11 mouse cellular contexts compared by ENCODE assay signal in genomic region chr4:12775524-12776216, GRCm38 (mm10).
DNase-seq lines count a peak whose midpoint lies in the region; ATAC-seq and TF ChIP-seq lines count a peak whose summit lies in the region.
"Had no signal": no experiment of that assay in that cellular context is flagged by ENCODE, and none has a peak within 500 bp of the region (broad histone marks: within the 10 kb centered on the region; RNA-seq: fewer than 3 reads in every experiment).

No protein-coding gene starts in this region.

- H3K9me3 ChIP-seq in forebrain, embryonic 13.5 days (replicated peaks), result no peaks in the 10 kb centered on the region
- H3K9me3 ChIP-seq in forebrain, embryonic 11.5 days (ENCODE audit: control insufficient read depth, low read length), result no peaks in the 10 kb centered on the region
- H3K9me3 ChIP-seq in limb, embryonic 14.5 days (ENCODE audit: control insufficient read depth, low read length), result no peaks in the 10 kb centered on the region

- no peak overlapping the region for H3K9ac ChIP-seq in forebrain, embryonic 13.5 days
- H3K9ac ChIP-seq in forebrain, embryonic 11.5 days (ENCODE audit: low read length), result no peak overlapping the region
- no peak overlapping the region for H3K9ac ChIP-seq in limb, embryonic 14.5 days (ENCODE audit: low read depth, low read length, severe bottlenecking)

- DNase-seq in forebrain, embryonic 11.5 days (ENCODE audit: low spot score), result no peak
- DNase-seq in ovary, postnatal 14 days (ENCODE audit: low spot score), result peak; percentile 6
- DNase-seq in ovary, postnatal 36 days (ENCODE audit: low spot score), result no peak
- DNase-seq in limb, embryonic 14.5 days (ENCODE audit: low spot score), result peak; percentile 77
- no peak for DNase-seq in urinary bladder, postnatal 10 days (ENCODE audit: low spot score)
- DNase-seq in heart, postnatal 4 days, result no peak
- DNase-seq in layer of hippocampus, adult 9-11 months, result no peak
- DNase-seq: cerebellum, adult 11-12 months; kidney, adult 18-20 months; thymus, postnatal 4 days had no signal

- H3K4me2 ChIP-seq in forebrain, embryonic 13.5 days, result no peak overlapping the region
- no peak overlapping the region for H3K4me2 ChIP-seq in forebrain, embryonic 11.5 days (ENCODE audit: low read depth, low read length, severe bottlenecking)
- H3K4me2 ChIP-seq in limb, embryonic 14.5 days (replicated peaks; ENCODE audit: low read depth, low read length, severe bottlenecking), result no peak overlapping the region

- 66% methylated on average over 3 of the region's 3 CpGs for WGBS in forebrain, embryonic 13.5 days
- WGBS in forebrain, embryonic 11.5 days, result 72% methylated on average over 3 of the region's 3 CpGs
- 28% methylated on average over 3 of the region's 3 CpGs for WGBS in limb, embryonic 14.5 days

- TF ChIP-seq POLR2A in limb, embryonic 14.5 days (IDR thresholded peaks at IDR 0.05; ENCODE audit: borderline replicate concordance, extremely low read depth, insufficient read depth, insufficient read length), result no peak

- peak; percentile 41 for ATAC-seq in forebrain, embryonic 13.5 days
- no peak for ATAC-seq in forebrain, embryonic 11.5 days (replicated peaks; ENCODE audit: low FRiP score)
- ATAC-seq in limb, embryonic 14.5 days (ENCODE audit: low FRiP score, low read depth), result peak; percentile 76

- no peaks in the 10 kb centered on the region for H3K27me3 ChIP-seq in forebrain, embryonic 13.5 days
- no peaks in the 10 kb centered on the region for H3K27me3 ChIP-seq in forebrain, embryonic 11.5 days (ENCODE audit: control insufficient read depth, insufficient read depth, low read length)
- H3K27me3 ChIP-seq in limb, embryonic 14.5 days (ENCODE audit: control insufficient read depth, insufficient read depth, low read length), result no peaks in the 10 kb centered on the region

- H3K4me3 ChIP-seq in forebrain, embryonic 13.5 days, result no peak overlapping the region
- H3K4me3 ChIP-seq in forebrain, embryonic 11.5 days (ENCODE audit: low read depth, low read length), result no peak overlapping the region
- no peak overlapping the region for H3K4me3 ChIP-seq in limb, embryonic 14.5 days (replicated peaks; ENCODE audit: low read length)

- H3K36me3 ChIP-seq in forebrain, embryonic 13.5 days (ENCODE audit: poor library complexity, severe bottlenecking), result no peaks in the 10 kb centered on the region
- H3K36me3 ChIP-seq in forebrain, embryonic 11.5 days (ENCODE audit: control insufficient read depth, insufficient read depth, low read length), result no peaks in the 10 kb centered on the region
- no peaks in the 10 kb centered on the region for H3K36me3 ChIP-seq in limb, embryonic 14.5 days (ENCODE audit: control insufficient read depth, insufficient read depth, low read length)

- H3K27ac ChIP-seq in forebrain, embryonic 13.5 days, result peak overlapping the region; percentile 61; the same call in 1 of the 2 replicates
- no peak overlapping the region for H3K27ac ChIP-seq in forebrain, embryonic 11.5 days (ENCODE audit: low read depth, low read length)
- no peak overlapping the region for H3K27ac ChIP-seq in limb, embryonic 14.5 days (replicated peaks; ENCODE audit: low read depth, low read length)

- H3K4me1 ChIP-seq in forebrain, embryonic 13.5 days, result peaks cover 24% of the 10 kb centered on the region
- H3K4me1 ChIP-seq in forebrain, embryonic 11.5 days (replicated peaks; ENCODE audit: control insufficient read depth, insufficient read depth, low read length), result 0 out of 2 replicates have a peak, but pooled peaks cover 4% of the 10 kb centered on the region
- 0 out of 2 replicates have a peak, but pooled peaks cover 4% of the 10 kb centered on the region for H3K4me1 ChIP-seq in limb, embryonic 14.5 days (ENCODE audit: control insufficient read depth, insufficient read depth, low read length)

Comparison
In these comparisons a context has a peak if more than half of its experiments do, and no peak if none do; other contexts are left out.
1. DNase-seq: peak in ovary, postnatal 14 days (single experiment) and limb, embryonic 14.5 days (single experiment); none in forebrain, embryonic 11.5 days (single experiment), ovary, postnatal 36 days (single experiment), urinary bladder, postnatal 10 days (single experiment), heart, postnatal 4 days (single experiment) and layer of hippocampus, adult 9-11 months (single experiment).